Mouse (Mus musculus): ENCODE results near the gene Tmem233. TPM values are rescaled to one million over a fixed set of nuclear protein-coding genes. Genes with fewer than 3 reads are reported as not detected.

Tmem233 gene
- polyA plus RNA-seq, 1 experiment = not detected

- no peaks in the 10 kb centered on the region; the same call in 1 of the 2 replicates for H3K4me1 ChIP-seq (replicated peaks; ENCODE audit: control insufficient read depth, insufficient read depth, low read length)
- H3K27me3 ChIP-seq (ENCODE audit: control insufficient read depth, insufficient read depth, low read length) = no peaks in the 10 kb centered on the region
- H3K27ac ChIP-seq (ENCODE audit: control insufficient read depth, insufficient read depth, low read length) = no peak overlapping the region
- no peak for DNase-seq
- H3K4me3 ChIP-seq (ENCODE audit: control insufficient read depth, insufficient read depth, low read length) = no peak overlapping the region
- WGBS = 92% methylated on average over 6 of the region's 6 CpGs
- H3K36me3 ChIP-seq (ENCODE audit: control insufficient read depth, insufficient read depth, low read length) = no peaks in the 10 kb centered on the region
- no peak for TF ChIP-seq CTCF (IDR thresholded peaks at IDR 0.05; ENCODE audit: borderline replicate concordance, control insufficient read depth, extremely low read depth, insufficient read depth, low read length, poor library complexity)
- TF ChIP-seq POLR2A (IDR thresholded peaks at IDR 0.05; ENCODE audit: control insufficient read depth, extremely low read depth, insufficient read depth, low read length, poor library complexity) = no peak
Measured at GRCm38 (mm10) chr5:116084231-116084630, 1.2 kb upstream of the Tmem233 start.

- no peaks in the 10 kb centered on the region for H3K36me3 ChIP-seq (ENCODE audit: control insufficient read depth, insufficient read depth, low read length)
- no peak for DNase-seq
- no peak overlapping the region for H3K27ac ChIP-seq (ENCODE audit: control insufficient read depth, insufficient read depth, low read length)
- 46% methylated on average over 17 of the region's 17 CpGs for WGBS
- H3K4me3 ChIP-seq (ENCODE audit: control insufficient read depth, insufficient read depth, low read length) = no peak overlapping the region
- no peaks in the 10 kb centered on the region for H3K27me3 ChIP-seq (ENCODE audit: control insufficient read depth, insufficient read depth, low read length)
- H3K4me1 ChIP-seq (replicated peaks; ENCODE audit: control insufficient read depth, insufficient read depth, low read length) = no peaks in the 10 kb centered on the region; the same call in 1 of the 2 replicates
- TF ChIP-seq POLR2A (IDR thresholded peaks at IDR 0.05; ENCODE audit: control insufficient read depth, extremely low read depth, insufficient read depth, low read length, poor library complexity) = no peak
- TF ChIP-seq CTCF (IDR thresholded peaks at IDR 0.05; ENCODE audit: borderline replicate concordance, control insufficient read depth, extremely low read depth, insufficient read depth, low read length, poor library complexity) = no peak
Measured at GRCm38 (mm10) chr5:116082241-116082900, 673 bp downstream of the Tmem233 start.

- Histone ChIP-seq H3K4me3 (ENCODE audit: control insufficient read depth, insufficient read depth, low read length) (no peak overlapping the region), H3K36me3 (ENCODE audit: control insufficient read depth, insufficient read depth, low read length) (no peaks in the 10 kb centered on the region), H3K27ac (ENCODE audit: control insufficient read depth, insufficient read depth, low read length) (no peak overlapping the region), H3K4me1 (replicated peaks; ENCODE audit: control insufficient read depth, insufficient read depth, low read length) (no peaks in the 10 kb centered on the region; the same call in 1 of the 2 replicates), H3K27me3 (ENCODE audit: control insufficient read depth, insufficient read depth, low read length) (no peaks in the 10 kb centered on the region)
- WGBS = 78% methylated on average over 7 of the region's 7 CpGs
- TF ChIP-seq CTCF (IDR thresholded peaks at IDR 0.05; ENCODE audit: borderline replicate concordance, control insufficient read depth, extremely low read depth, insufficient read depth, low read length, poor library complexity) (no peak), POLR2A (IDR thresholded peaks at IDR 0.05; ENCODE audit: control insufficient read depth, extremely low read depth, insufficient read depth, low read length, poor library complexity) (no peak)
- no peak for DNase-seq
Measured at GRCm38 (mm10) chr5:116081616-116082015, 1.4 kb downstream of the Tmem233 start.

GRCm38 (mm10) chr5:116080736-116081135, 2.3 kb downstream of the Tmem233 start:
- no peaks in the 10 kb centered on the region for H3K27me3 ChIP-seq (ENCODE audit: control insufficient read depth, insufficient read depth, low read length)
- TF ChIP-seq POLR2A (IDR thresholded peaks at IDR 0.05; ENCODE audit: control insufficient read depth, extremely low read depth, insufficient read depth, low read length, poor library complexity) = no peak
- TF ChIP-seq CTCF (IDR thresholded peaks at IDR 0.05; ENCODE audit: borderline replicate concordance, control insufficient read depth, extremely low read depth, insufficient read depth, low read length, poor library complexity) = no peak

DNA sequence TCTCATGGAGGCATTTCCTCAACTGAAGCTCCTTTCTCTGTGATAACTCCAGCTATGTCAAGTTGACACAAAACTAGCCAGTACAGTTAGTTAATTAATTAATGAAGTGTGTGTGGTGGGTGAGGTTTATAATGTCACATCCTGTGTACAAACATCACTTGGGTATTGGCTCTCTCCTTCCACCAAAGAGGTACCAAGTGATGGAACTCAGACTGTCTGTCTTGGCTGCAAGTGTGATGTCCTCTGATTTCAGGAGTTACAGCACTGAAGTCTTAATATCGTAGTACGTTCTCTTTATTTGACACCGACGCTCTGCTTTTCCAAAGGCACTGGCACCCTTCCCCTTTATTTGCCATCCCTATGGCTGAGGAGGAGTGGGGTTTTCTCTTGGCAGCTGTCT, 13.4 kb downstream of the Tmem233 start:
- DNase-seq = no peak
- 94% methylated on average over 4 of the region's 4 CpGs for WGBS

More at GRCm38 (mm10) chr5:116080736-116081135, 2.3 kb downstream of the Tmem233 start:
- DNase-seq = no peak
- WGBS = 17% methylated on average over 6 of the region's 6 CpGs
- H3K4me1 ChIP-seq (replicated peaks; ENCODE audit: control insufficient read depth, insufficient read depth, low read length) = no peaks in the 10 kb centered on the region; the same call in 1 of the 2 replicates
- no peaks in the 10 kb centered on the region for H3K36me3 ChIP-seq (ENCODE audit: control insufficient read depth, insufficient read depth, low read length)
- H3K4me3 ChIP-seq (ENCODE audit: control insufficient read depth, insufficient read depth, low read length) = no peak overlapping the region
- no peak overlapping the region for H3K27ac ChIP-seq (ENCODE audit: control insufficient read depth, insufficient read depth, low read length)

DNA sequence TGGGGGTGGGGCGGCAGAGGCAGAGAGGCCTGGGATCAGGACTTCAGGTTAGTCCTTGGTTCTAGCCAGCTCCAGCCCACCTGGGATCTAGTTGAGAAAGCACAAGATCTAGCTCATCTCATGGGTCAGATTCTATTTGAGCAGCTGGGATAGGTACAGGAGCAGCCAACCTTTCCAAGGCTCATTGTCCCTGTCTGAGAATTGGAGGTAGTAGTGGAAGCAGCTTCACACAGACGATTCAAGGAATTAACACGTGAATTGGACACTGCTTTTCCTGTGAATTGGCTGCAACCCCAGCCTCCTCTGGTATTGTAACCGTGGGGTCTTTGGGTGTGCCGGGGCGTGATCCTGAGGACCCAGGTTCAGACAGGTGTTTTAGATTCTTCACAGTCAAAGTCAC, 30.2 kb downstream of the Tmem233 start:
- no peaks in the 10 kb centered on the region for H3K27me3 ChIP-seq (ENCODE audit: control insufficient read depth, insufficient read depth, low read length)
- H3K4me1 ChIP-seq (replicated peaks; ENCODE audit: control insufficient read depth, insufficient read depth, low read length) = no peaks in the 10 kb centered on the region
- WGBS = 87% methylated on average over 6 of the region's 6 CpGs
- no peak overlapping the region for H3K27ac ChIP-seq (ENCODE audit: control insufficient read depth, insufficient read depth, low read length)
- no peak overlapping the region for H3K4me3 ChIP-seq (ENCODE audit: control insufficient read depth, insufficient read depth, low read length)
- no peaks in the 10 kb centered on the region for H3K36me3 ChIP-seq (ENCODE audit: control insufficient read depth, insufficient read depth, low read length)
- TF ChIP-seq POLR2A (IDR thresholded peaks at IDR 0.05; ENCODE audit: control insufficient read depth, extremely low read depth, insufficient read depth, low read length, poor library complexity) (no peak), CTCF (IDR thresholded peaks at IDR 0.05; ENCODE audit: borderline replicate concordance, control insufficient read depth, extremely low read depth, insufficient read depth, low read length, poor library complexity) (no peak)
- no peak for DNase-seq

More for the DNA sequence above, 13.4 kb downstream of the Tmem233 start:
- Histone ChIP-seq H3K36me3 (ENCODE audit: control insufficient read depth, insufficient read depth, low read length) (no peaks in the 10 kb centered on the region), H3K27me3 (ENCODE audit: control insufficient read depth, insufficient read depth, low read length) (no peaks in the 10 kb centered on the region), H3K4me1 (replicated peaks; ENCODE audit: control insufficient read depth, insufficient read depth, low read length) (no peaks in the 10 kb centered on the region), H3K27ac (ENCODE audit: control insufficient read depth, insufficient read depth, low read length) (no peak overlapping the region), H3K4me3 (ENCODE audit: control insufficient read depth, insufficient read depth, low read length) (no peak overlapping the region)
- TF ChIP-seq CTCF (IDR thresholded peaks at IDR 0.05; ENCODE audit: borderline replicate concordance, control insufficient read depth, extremely low read depth, insufficient read depth, low read length, poor library complexity) = no peak

GRCm38 (mm10) chr5:116052171-116052570, 30.9 kb downstream of the Tmem233 start:
- no peaks in the 10 kb centered on the region for H3K27me3 ChIP-seq (ENCODE audit: control insufficient read depth, insufficient read depth, low read length)
- H3K36me3 ChIP-seq (ENCODE audit: control insufficient read depth, insufficient read depth, low read length) = no peaks in the 10 kb centered on the region
- H3K27ac ChIP-seq (ENCODE audit: control insufficient read depth, insufficient read depth, low read length) = no peak overlapping the region
- TF ChIP-seq CTCF (IDR thresholded peaks at IDR 0.05; ENCODE audit: borderline replicate concordance, control insufficient read depth, extremely low read depth, insufficient read depth, low read length, poor library complexity) (no peak), POLR2A (IDR thresholded peaks at IDR 0.05; ENCODE audit: control insufficient read depth, extremely low read depth, insufficient read depth, low read length, poor library complexity) (no peak)
- H3K4me1 ChIP-seq (replicated peaks; ENCODE audit: control insufficient read depth, insufficient read depth, low read length) = no peaks in the 10 kb centered on the region
- no peak overlapping the region for H3K4me3 ChIP-seq (ENCODE audit: control insufficient read depth, insufficient read depth, low read length)
- DNase-seq = no peak
- WGBS = 55% methylated on average over 5 of the region's 5 CpGs

Data from thymus, adult 2 months (tissue).